Mouse (Mus musculus) megakaryocyte, embryonic 14.5 days (primary cell): ENCODE data around the gene Gm49322.

Experiments used
- FLI1 ChIP-seq: IDR thresholded peaks from 2 replicates; pipeline ENCODE4 v1.6.1; 2012; ENCODE audit warnings: low read length, inconsistent platforms, mixed read lengths
- GATA1 ChIP-seq: IDR thresholded peaks from 3 replicates; pipeline ENCODE4 v1.6.1; 2012; ENCODE audit warnings: mixed read lengths, low read length, inconsistent platforms, borderline replicate concordance

- no peak for TF ChIP-seq GATA1
- TF ChIP-seq FLI1 = peak; percentile 46; the same call in 1 of the 2 replicates
Measured at GRCm38 (mm10) chr10:80622661-80623456, 17.0 kb downstream of the Gm49322 start, which contains the start of gene Csnk1g2.
